Mouse (Mus musculus) lung, embryonic 16.5 days (tissue): ENCODE results near the gene Spop. TPM values are rescaled to one million over a fixed set of nuclear protein-coding genes. Genes with fewer than 3 reads are reported as not detected.

Source experiments
- ATAC-seq: fragments of 200-750 bp; cut with Nextera tagmentation; 2 replicates; pipeline ENCODE4 v1.8.0; 2017; ENCODE audit warnings: low read depth, mild to moderate bottlenecking, moderate library complexity
- H3K27ac ChIP-seq: fragments of 300-500 bp; sonication (generic); 2 replicates; pipeline ENCODE4 v1.5.1; 2014; ENCODE audit warnings: mild to moderate bottlenecking, control low read depth, low read length
- H3K27me3 ChIP-seq: fragments of 300-500 bp; sonication (generic); 2 replicates; pipeline ENCODE4 v1.6.1; 2014; ENCODE audit warnings: low read depth, low read length, mixed read lengths; ENCODE audit not compliant: control insufficient read depth, insufficient read depth
- H3K36me3 ChIP-seq: fragments of 300-500 bp; sonication (generic); 2 replicates; pipeline ENCODE4 v1.6.1; 2014; ENCODE audit warnings: low read length; ENCODE audit not compliant: control insufficient read depth, insufficient read depth
- H3K4me1 ChIP-seq: fragments of 300-500 bp; sonication (generic); replicated peaks from 2 replicates; pipeline ENCODE4 v1.6.1; 2014; ENCODE audit warnings: low read length, mixed read lengths; ENCODE audit not compliant: control insufficient read depth, insufficient read depth
- H3K4me2 ChIP-seq: fragments of 300-500 bp; sonication (generic); 2 replicates; pipeline ENCODE4 v1.6.1; 2014; ENCODE audit warnings: low read depth, low read length, control low read depth
- H3K4me3 ChIP-seq: fragments of 300-500 bp; sonication (generic); 2 replicates; pipeline ENCODE4 v1.5.1; 2014; ENCODE audit warnings: mild to moderate bottlenecking, low read length, control low read depth
- H3K9ac ChIP-seq: fragments of 300-500 bp; sonication (generic); 2 replicates; pipeline ENCODE4 v1.6.1; 2014; ENCODE audit warnings: low read length, control low read depth
- H3K9me3 ChIP-seq: fragments of 300-500 bp; sonication (generic); 2 replicates; pipeline ENCODE4 v1.6.1; 2016; ENCODE audit warnings: low read length; ENCODE audit not compliant: control insufficient read depth
- WGBS: fragments of 180-500 bp; shearing (Covaris S2); extraction: QIAGEN DNeasy Blood & Tissue Kit; methylation state at CpG from one replicate; pipeline ENCODE4 v1.1.7; 2014; 5-methylcytosine and 5-hydroxymethylcytosine counted together
- polyA plus RNA-seq: library from polyadenylated mRNA; unstranded; fragments of >200 nt; fragmentation: Nextera tagmentation; extraction: Ambion mirVana; gene quantifications from 2 replicates; pipeline ENCODE4 v1.2.1, GENCODE M21; 2015

Gene Spop
- polyA plus RNA-seq, 1 experiment from 2014 or later, result 150 TPM

GRCm38 (mm10) chr11:95514298-95514861, 100.5 kb downstream of the Spop start, which contains the start of gene Nxph3:
Nxph3 (minus strand) TSS chr11:95514570.
- ATAC-seq, result peak; percentile 66
- Histone ChIP-seq H3K9me3 (no peaks in the 10 kb centered on the region), H3K27me3 (peaks cover 49% of the 10 kb centered on the region), H3K27ac (no peak within 1 kb of the TSS), H3K9ac (peak within 1 kb of the TSS; percentile 60), H3K36me3 (no peaks in the 10 kb centered on the region), H3K4me1 (peaks cover 14% of the 10 kb centered on the region), H3K4me3 (peak within 1 kb of the TSS; percentile 58), H3K4me2 (peak within 1 kb of the TSS; percentile 96)
- WGBS, result under 1% methylated on average over 44 of the region's 66 CpGs

GRCm38 (mm10) chr11:95515376-95516323, 101.8 kb downstream of the Spop start:
- Histone ChIP-seq H3K4me2 (no peak overlapping the region), H3K36me3 (no peaks in the 10 kb centered on the region), H3K4me3 (no peak overlapping the region), H3K4me1 (peaks cover 14% of the 10 kb centered on the region), H3K9ac (no peak overlapping the region), H3K27me3 (peaks cover 49% of the 10 kb centered on the region), H3K27ac (no peak overlapping the region), H3K9me3 (no peaks in the 10 kb centered on the region)
- ATAC-seq, result no peak
- 45% methylated on average over 17 of the region's 17 CpGs for WGBS

- H3K9ac ChIP-seq, result no peak overlapping the region
- ATAC-seq, result no peak
- H3K9me3 ChIP-seq, result no peaks in the 10 kb centered on the region
- H3K36me3 ChIP-seq, result no peaks in the 10 kb centered on the region
- peaks cover 44% of the 10 kb centered on the region for H3K27me3 ChIP-seq
- H3K4me1 ChIP-seq, result peaks cover 14% of the 10 kb centered on the region
- WGBS, result 5% methylated on average over 5 of the region's 5 CpGs
- no peak overlapping the region for H3K4me3 ChIP-seq
- H3K27ac ChIP-seq, result no peak overlapping the region
- no peak overlapping the region for H3K4me2 ChIP-seq
Observed at GRCm38 (mm10) chr11:95516491-95516911, 102.6 kb downstream of the Spop start.

GRCm38 (mm10) chr11:95517162-95517561, 103.3 kb downstream of the Spop start:
- Histone ChIP-seq H3K27me3 (peaks cover 38% of the 10 kb centered on the region), H3K4me1 (peaks cover 14% of the 10 kb centered on the region), H3K27ac (no peak overlapping the region), H3K4me3 (no peak overlapping the region), H3K9ac (no peak overlapping the region), H3K4me2 (no peak overlapping the region), H3K9me3 (no peaks in the 10 kb centered on the region), H3K36me3 (no peaks in the 10 kb centered on the region)
- 66% methylated on average over 6 of the region's 6 CpGs for WGBS
- no peak for ATAC-seq

- H3K9ac ChIP-seq, result no peak overlapping the region
- peaks cover 18% of the 10 kb centered on the region for H3K27me3 ChIP-seq
- no peaks in the 10 kb centered on the region for H3K36me3 ChIP-seq
- no peak overlapping the region for H3K4me2 ChIP-seq
- no peaks in the 10 kb centered on the region for H3K9me3 ChIP-seq
- H3K4me3 ChIP-seq, result no peak overlapping the region
- H3K4me1 ChIP-seq, result peaks cover 3% of the 10 kb centered on the region; the same call in 1 of the 2 replicates
- ATAC-seq, result no peak
- 43% methylated on average over 10 of the region's 10 CpGs for WGBS
- H3K27ac ChIP-seq, result no peak overlapping the region
Observed at GRCm38 (mm10) chr11:95519299-95519698, 105.4 kb downstream of the Spop start.

GRCm38 (mm10) chr11:95519996-95520395, 106.1 kb downstream of the Spop start:
- Histone ChIP-seq H3K4me3 (no peak overlapping the region), H3K36me3 (no peaks in the 10 kb centered on the region), H3K4me1 (peaks cover 3% of the 10 kb centered on the region; the same call in 1 of the 2 replicates), H3K9ac (no peak overlapping the region), H3K4me2 (no peak overlapping the region), H3K27me3 (peaks cover 11% of the 10 kb centered on the region), H3K27ac (no peak overlapping the region), H3K9me3 (no peaks in the 10 kb centered on the region)
- no peak for ATAC-seq
- 60% methylated on average over 3 of the region's 3 CpGs for WGBS

GRCm38 (mm10) chr11:95520456-95521072, 106.7 kb downstream of the Spop start:
- H3K4me3 ChIP-seq, result peak overlapping the region; percentile 32
- H3K4me1 ChIP-seq, result peaks cover 3% of the 10 kb centered on the region; the same call in 1 of the 2 replicates
- H3K36me3 ChIP-seq, result no peaks in the 10 kb centered on the region
- ATAC-seq, result peak; percentile 86
- H3K27me3 ChIP-seq, result peaks cover 5% of the 10 kb centered on the region; the same call in 1 of the 2 replicates
- no peaks in the 10 kb centered on the region for H3K9me3 ChIP-seq
- no peak overlapping the region; the same call in 1 of the 2 replicates for H3K27ac ChIP-seq
- WGBS, result 5% methylated on average over 27 of the region's 27 CpGs
- H3K4me2 ChIP-seq, result peak overlapping the region; percentile 50
- H3K9ac ChIP-seq, result peak overlapping the region; percentile 12; the same call in 1 of the 2 replicates

- Histone ChIP-seq H3K4me3 (peak overlapping the region; percentile 25), H3K27me3 (no peaks in the 10 kb centered on the region; the same call in 1 of the 2 replicates), H3K4me1 (peaks cover under 1% of the 10 kb centered on the region; the same call in 1 of the 2 replicates), H3K4me2 (peak overlapping the region; percentile 50), H3K27ac (no peak overlapping the region), H3K9ac (no peak overlapping the region), H3K36me3 (no peaks in the 10 kb centered on the region), H3K9me3 (no peaks in the 10 kb centered on the region)
- ATAC-seq, result peak; percentile 62
- under 1% methylated on average over 13 of the region's 13 CpGs for WGBS
Observed at GRCm38 (mm10) chr11:95521563-95521962, 107.7 kb downstream of the Spop start.

GRCm38 (mm10) chr11:95527307-95527706, 113.4 kb downstream of the Spop start:
- ATAC-seq, result no peak
- no peaks in the 10 kb centered on the region; the same call in 1 of the 2 replicates for H3K27me3 ChIP-seq
- H3K4me3 ChIP-seq, result no peak overlapping the region
- H3K27ac ChIP-seq, result no peak overlapping the region
- no peak overlapping the region for H3K9ac ChIP-seq
- H3K4me1 ChIP-seq, result no peaks in the 10 kb centered on the region
- no peaks in the 10 kb centered on the region for H3K36me3 ChIP-seq
- 69% methylated on average over 8 of the region's 8 CpGs for whole genome bisulfite sequencing
- no peak overlapping the region for H3K4me2 ChIP-seq
- no peaks in the 10 kb centered on the region for H3K9me3 ChIP-seq
